Mouse (Mus musculus) liver, embryonic 11.5 days (tissue): ENCODE measurements around the gene Hoxd9. TPM values are rescaled to one million over a fixed set of nuclear protein-coding genes. Genes with fewer than 3 reads are reported as not detected.

Experiments used
- ATAC-seq: fragments of 200-750 bp; cut with Nextera tagmentation; replicated peaks from 2 replicates; pipeline ENCODE4 v1.8.0; 2017; ENCODE audit warnings: moderate number of reproducible peaks, mild to moderate bottlenecking, moderate TSS enrichment, moderate library complexity; ENCODE audit not compliant: low FRiP score
- DNase-seq: peaks from one replicate; pipeline ENCODE4 v3.0.0-alpha.2; 2017; ENCODE audit warnings: low spot score
- H3K27ac ChIP-seq: fragments of 300-500 bp; sonication (generic); 2 replicates; pipeline ENCODE4 v1.5.1; 2014; ENCODE audit warnings: mild to moderate bottlenecking, low read depth, low read length, control low read depth
- H3K27me3 ChIP-seq: fragments of 300-500 bp; sonication (generic); replicated peaks from 2 replicates; pipeline ENCODE4 v1.6.1; 2014; ENCODE audit warnings: low read length, mixed read lengths; ENCODE audit not compliant: control insufficient read depth, insufficient read depth
- H3K36me3 ChIP-seq: fragments of 300-500 bp; sonication (generic); 2 replicates; pipeline ENCODE4 v1.6.1; 2014; ENCODE audit warnings: mild to moderate bottlenecking, low read length, moderate library complexity, mixed read lengths; ENCODE audit not compliant: control insufficient read depth, insufficient read depth
- H3K4me1 ChIP-seq: fragments of 300-500 bp; sonication (generic); replicated peaks from 2 replicates; pipeline ENCODE4 v1.6.1; 2014; ENCODE audit warnings: low read length, mixed read lengths; ENCODE audit not compliant: control insufficient read depth, insufficient read depth
- H3K4me2 ChIP-seq: fragments of 300-500 bp; sonication (generic); 2 replicates; pipeline ENCODE4 v1.6.1; 2014; ENCODE audit warnings: mild to moderate bottlenecking, control low read depth, moderate library complexity
- H3K4me3 ChIP-seq: fragments of 300-500 bp; sonication (generic); 2 replicates; pipeline ENCODE4 v1.5.1; 2014; ENCODE audit warnings: low read depth, low read length, control low read depth
- H3K9ac ChIP-seq: fragments of 300-500 bp; sonication (generic); 2 replicates; pipeline ENCODE4 v1.6.1; 2014; ENCODE audit warnings: low read depth, low read length, control low read depth
- H3K9me3 ChIP-seq: fragments of 300-500 bp; sonication (generic); 2 replicates; pipeline ENCODE4 v1.6.1; 2016; ENCODE audit warnings: low read length, inconsistent platforms, mixed read lengths; ENCODE audit not compliant: control insufficient read depth
- WGBS: fragments of 180-500 bp; shearing (Covaris S2); extraction: QIAGEN DNeasy Blood & Tissue Kit; methylation state at CpG from one replicate; pipeline ENCODE4 v1.1.7; 2014; 5-methylcytosine and 5-hydroxymethylcytosine counted together
- polyA plus RNA-seq: library from polyadenylated mRNA; unstranded; fragments of >200 nt; fragmentation: Nextera tagmentation; extraction: Ambion mirVana; gene quantifications from 2 replicates; pipeline ENCODE4 v1.2.1, GENCODE M21; 2014

The Hoxd9 gene
- polyA plus RNA-seq, 1 experiment from 2014 or later, result 0.22 TPM

- Histone ChIP-seq H3K27me3 (peaks cover 99% of the 10 kb centered on the region), H3K9ac (no peak overlapping the region), H3K4me3 (no peak overlapping the region), H3K4me1 (no peaks in the 10 kb centered on the region), H3K36me3 (no peaks in the 10 kb centered on the region), H3K9me3 (no peaks in the 10 kb centered on the region), H3K27ac (no peak overlapping the region), H3K4me2 (no peak overlapping the region)
- DNase-seq (no peak), ATAC-seq (no peak)
- 5% methylated on average over 35 of the region's 35 CpGs for WGBS
These were observed 5.3 kb upstream of the Hoxd9 start for GRCm38 (mm10) chr2:74691995-74692807.

GRCm38 (mm10) chr2:74692808-74693431, 4.6 kb upstream of the Hoxd9 start:
- Histone ChIP-seq H3K9me3 (no peaks in the 10 kb centered on the region), H3K4me3 (no peak overlapping the region), H3K9ac (no peak overlapping the region), H3K27me3 (peaks cover 99% of the 10 kb centered on the region), H3K36me3 (no peaks in the 10 kb centered on the region), H3K4me1 (no peaks in the 10 kb centered on the region), H3K27ac (no peak overlapping the region), H3K4me2 (no peak overlapping the region)
- no peak for DNase-seq
- WGBS, result 2% methylated on average over 20 of the region's 20 CpGs
- no peak for ATAC-seq

DNA sequence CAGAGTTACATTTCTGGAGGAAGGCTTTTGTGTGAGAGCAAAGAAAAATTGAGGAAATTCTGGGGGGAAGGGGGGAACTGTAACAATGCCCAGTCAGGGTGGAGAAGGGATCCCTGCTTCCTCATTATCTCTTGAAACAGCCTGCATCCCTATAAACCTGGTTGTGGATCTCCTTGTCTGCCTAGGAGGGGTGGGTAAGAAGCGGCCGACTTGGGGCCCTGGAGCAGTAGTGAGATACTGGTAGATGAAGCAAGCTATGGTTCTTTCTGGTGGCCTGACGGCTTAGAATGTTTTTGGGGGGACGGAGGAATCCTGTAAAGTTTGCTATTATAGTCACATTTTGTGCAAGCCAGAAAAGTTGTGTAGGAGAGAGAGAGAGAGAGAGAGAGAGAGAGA, 4.1 kb upstream of the Hoxd9 start:
- 10% methylated on average over 4 of the region's 4 CpGs for WGBS
- no peak overlapping the region for H3K4me2 ChIP-seq
- H3K9ac ChIP-seq, result no peak overlapping the region
- H3K9me3 ChIP-seq, result no peaks in the 10 kb centered on the region
- no peaks in the 10 kb centered on the region for H3K4me1 ChIP-seq
- no peaks in the 10 kb centered on the region for H3K36me3 ChIP-seq
- no peak overlapping the region for H3K4me3 ChIP-seq
- H3K27ac ChIP-seq, result no peak overlapping the region
- ATAC-seq, result no peak
- H3K27me3 ChIP-seq, result peaks cover 99% of the 10 kb centered on the region
- DNase-seq, result no peak

DNA sequence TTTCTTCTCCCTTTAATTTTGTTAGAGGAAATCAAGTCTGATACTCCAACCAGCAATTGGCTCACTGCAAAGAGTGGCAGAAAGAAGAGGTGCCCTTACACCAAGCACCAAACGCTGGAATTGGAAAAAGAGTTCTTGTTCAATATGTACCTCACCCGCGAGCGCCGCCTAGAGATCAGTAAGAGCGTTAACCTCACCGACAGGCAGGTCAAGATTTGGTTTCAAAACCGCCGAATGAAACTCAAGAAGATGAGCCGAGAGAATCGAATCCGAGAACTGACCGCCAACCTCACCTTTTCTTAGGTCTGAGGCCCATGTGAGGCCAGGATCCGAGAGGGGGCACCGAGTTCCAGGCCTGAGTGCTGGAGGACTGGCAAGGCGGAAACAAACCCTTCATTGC, 3.5 kb upstream of the Hoxd9 start:
- H3K4me3 ChIP-seq, result no peak overlapping the region
- H3K9ac ChIP-seq, result no peak overlapping the region
- H3K4me2 ChIP-seq, result no peak overlapping the region
- ATAC-seq (no peak), DNase-seq (peak; percentile 46)
- H3K27me3 ChIP-seq, result peaks cover 99% of the 10 kb centered on the region
- H3K27ac ChIP-seq, result no peak overlapping the region
- WGBS, result 2% methylated on average over 16 of the region's 16 CpGs
- no peaks in the 10 kb centered on the region for H3K9me3 ChIP-seq
- no peaks in the 10 kb centered on the region for H3K36me3 ChIP-seq
- no peaks in the 10 kb centered on the region for H3K4me1 ChIP-seq

DNA sequence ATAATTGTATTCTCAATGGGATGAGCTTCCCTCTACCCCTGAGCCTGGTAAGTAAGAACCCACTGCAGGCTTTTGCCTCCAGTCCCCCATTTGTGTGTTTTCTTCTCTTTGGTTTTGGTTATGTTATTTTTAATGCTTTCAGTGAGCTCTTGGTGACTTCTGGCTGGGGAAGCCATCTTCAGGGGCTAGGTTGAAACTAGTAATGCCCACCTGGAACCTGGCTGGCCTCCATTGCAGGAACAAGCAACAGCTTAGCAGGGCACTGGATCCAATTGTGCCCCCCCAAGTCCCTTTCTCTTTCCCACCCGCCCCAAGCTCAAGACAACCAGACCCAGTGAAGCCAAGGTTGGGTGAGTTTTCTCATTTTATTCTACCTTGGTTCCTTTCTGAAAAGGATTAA, 2.1 kb upstream of the Hoxd9 start:
- H3K4me1 ChIP-seq, result no peaks in the 10 kb centered on the region
- H3K27me3 ChIP-seq, result peaks cover 100% of the 10 kb centered on the region
- no peak overlapping the region for H3K27ac ChIP-seq
- H3K4me2 ChIP-seq, result no peak overlapping the region
- H3K9me3 ChIP-seq, result no peaks in the 10 kb centered on the region
- no peak overlapping the region for H3K9ac ChIP-seq
- H3K36me3 ChIP-seq, result no peaks in the 10 kb centered on the region
- H3K4me3 ChIP-seq, result no peak overlapping the region
- 4% methylated on average over 1 of the region's 1 CpGs for WGBS
- ATAC-seq (no peak), DNase-seq (no peak)

GRCm38 (mm10) chr2:74695813-74696430, 1.6 kb upstream of the Hoxd9 start:
- no peaks in the 10 kb centered on the region for H3K4me1 ChIP-seq
- H3K9me3 ChIP-seq, result no peaks in the 10 kb centered on the region
- DNase-seq (peak; percentile 30), ATAC-seq (no peak)
- H3K27ac ChIP-seq, result no peak overlapping the region
- no peak overlapping the region for H3K9ac ChIP-seq
- WGBS, result 10% methylated on average over 7 of the region's 7 CpGs
- no peaks in the 10 kb centered on the region for H3K36me3 ChIP-seq
- no peak overlapping the region for H3K4me3 ChIP-seq
- H3K4me2 ChIP-seq, result no peak overlapping the region
- H3K27me3 ChIP-seq, result peaks cover 100% of the 10 kb centered on the region

GRCm38 (mm10) chr2:74696442-74697335, 838 bp upstream of the Hoxd9 start:
- no peaks in the 10 kb centered on the region for H3K9me3 ChIP-seq
- no peak for ATAC-seq
- H3K4me2 ChIP-seq, result no peak overlapping the region
- no peak overlapping the region for H3K9ac ChIP-seq
- H3K4me3 ChIP-seq, result no peak overlapping the region
- H3K27ac ChIP-seq, result no peak overlapping the region
- H3K4me1 ChIP-seq, result no peaks in the 10 kb centered on the region
- DNase-seq, result peak; percentile 40
- 4% methylated on average over 34 of the region's 34 CpGs for WGBS
- H3K27me3 ChIP-seq, result peaks cover 100% of the 10 kb centered on the region
- no peaks in the 10 kb centered on the region for H3K36me3 ChIP-seq
